Mouse (Mus musculus) neural tube, embryonic 15.5 days (tissue): Measurements from ENCODE around the gene Pip5k1c. TPM values are rescaled to one million over a fixed set of nuclear protein-coding genes. Genes with fewer than 3 reads are reported as not detected.

Source experiments
- ATAC-seq: fragments of 200-750 bp; cut with Nextera tagmentation; 2 replicates; pipeline ENCODE4 v1.8.0; 2017; ENCODE audit warnings: mild to moderate bottlenecking, moderate TSS enrichment, moderate library complexity; ENCODE audit not compliant: low FRiP score
- H3K27ac ChIP-seq: fragments of 300-500 bp; sonication (generic); replicated peaks from 2 replicates; pipeline ENCODE4 v1.5.1; 2015; ENCODE audit warnings: mild to moderate bottlenecking, inconsistent platforms
- H3K27me3 ChIP-seq: fragments of 300-500 bp; sonication (generic); replicated peaks from 2 replicates; pipeline ENCODE4 v1.6.1; 2015; ENCODE audit warnings: inconsistent platforms
- H3K36me3 ChIP-seq: fragments of 300-500 bp; sonication (generic); 2 replicates; pipeline ENCODE4 v1.6.1; 2015; ENCODE audit warnings: inconsistent platforms
- H3K4me1 ChIP-seq: fragments of 300-500 bp; sonication (generic); 2 replicates; pipeline ENCODE4 v1.6.1; 2015; ENCODE audit warnings: inconsistent platforms
- H3K4me2 ChIP-seq: fragments of 300-500 bp; sonication (generic); 2 replicates; pipeline ENCODE4 v1.6.1; 2015; ENCODE audit warnings: inconsistent platforms, mild to moderate bottlenecking, moderate library complexity
- H3K4me3 ChIP-seq: fragments of 300-500 bp; sonication (generic); replicated peaks from 2 replicates; pipeline ENCODE4 v1.5.1; 2015; ENCODE audit warnings: mild to moderate bottlenecking, inconsistent platforms
- H3K9ac ChIP-seq: fragments of 300-500 bp; sonication (generic); replicated peaks from 2 replicates; pipeline ENCODE4 v1.6.1; 2015; ENCODE audit warnings: mild to moderate bottlenecking, inconsistent platforms
- H3K9me3 ChIP-seq: fragments of 300-500 bp; sonication (generic); replicated peaks from 2 replicates; pipeline ENCODE4 v1.6.1; 2016; ENCODE audit warnings: inconsistent platforms
- WGBS: fragments of 180-500 bp; shearing (Covaris S2); methylation state at CpG from one replicate; pipeline ENCODE4 v1.1.7; 2015; ENCODE audit warnings: mixed read lengths; 5-methylcytosine and 5-hydroxymethylcytosine counted together
- polyA plus RNA-seq: library from polyadenylated mRNA; unstranded; fragments of >200 nt; fragmentation: Nextera tagmentation; extraction: Ambion mirVana; gene quantifications from 2 replicates; pipeline ENCODE4 v1.2.1, GENCODE M21; 2015

Gene Pip5k1c
- polyA plus RNA-seq, 1 experiment from 2014 or later = 124 TPM

GRCm38 (mm10) chr10:81297246-81297645 is 4.5 kb downstream of the Pip5k1c start:
- WGBS = 85% methylated on average over 6 of the region's 6 CpGs
- no peak overlapping the region for H3K4me3 ChIP-seq
- ATAC-seq = no peak
- H3K9ac ChIP-seq = no peak overlapping the region
- H3K27me3 ChIP-seq = no peaks in the 10 kb centered on the region
- H3K36me3 ChIP-seq = no peaks in the 10 kb centered on the region
- H3K27ac ChIP-seq = 0 out of 2 replicates have a peak overlapping the region, but pooled peaks have one; percentile 23
- H3K9me3 ChIP-seq = no peaks in the 10 kb centered on the region
- no peak overlapping the region for H3K4me2 ChIP-seq
- H3K4me1 ChIP-seq = peaks cover 50% of the 10 kb centered on the region

- Histone ChIP-seq H3K36me3 (no peaks in the 10 kb centered on the region), H3K9ac (no peak overlapping the region), H3K27ac (0 out of 2 replicates have a peak overlapping the region, but pooled peaks have one; percentile 23), H3K4me3 (no peak overlapping the region), H3K4me2 (no peak overlapping the region), H3K9me3 (no peaks in the 10 kb centered on the region), H3K27me3 (no peaks in the 10 kb centered on the region), H3K4me1 (peaks cover 56% of the 10 kb centered on the region)
- 72% methylated on average over 10 of the region's 10 CpGs for WGBS
- ATAC-seq = no peak
These were observed 5.1 kb downstream of the Pip5k1c start for GRCm38 (mm10) chr10:81297845-81298244.

- ATAC-seq = no peak
- Histone ChIP-seq H3K27ac (no peak overlapping the region), H3K36me3 (no peaks in the 10 kb centered on the region), H3K4me1 (peaks cover 61% of the 10 kb centered on the region), H3K4me2 (no peak overlapping the region), H3K27me3 (no peaks in the 10 kb centered on the region), H3K9me3 (no peaks in the 10 kb centered on the region), H3K9ac (no peak overlapping the region), H3K4me3 (no peak overlapping the region)
- WGBS = 92% methylated on average over 17 of the region's 17 CpGs
These were observed 5.8 kb downstream of the Pip5k1c start for GRCm38 (mm10) chr10:81298369-81299100.

- H3K36me3 ChIP-seq = no peaks in the 10 kb centered on the region
- no peaks in the 10 kb centered on the region for H3K9me3 ChIP-seq
- no peaks in the 10 kb centered on the region for H3K27me3 ChIP-seq
- WGBS = 91% methylated on average over 14 of the region's 14 CpGs
- H3K27ac ChIP-seq = no peak overlapping the region
- 0 out of 2 replicates have a peak overlapping the region, but pooled peaks have one; percentile 3 for H3K9ac ChIP-seq
- no peak for ATAC-seq
- no peak overlapping the region for H3K4me2 ChIP-seq
- peaks cover 58% of the 10 kb centered on the region for H3K4me1 ChIP-seq
- no peak overlapping the region for H3K4me3 ChIP-seq
These were observed 7.0 kb downstream of the Pip5k1c start for GRCm38 (mm10) chr10:81299585-81300351.

GRCm38 (mm10) chr10:81300352-81300907 is 7.7 kb downstream of the Pip5k1c start:
- no peak overlapping the region for H3K4me3 ChIP-seq
- H3K9me3 ChIP-seq = no peaks in the 10 kb centered on the region
- no peak for ATAC-seq
- no peak overlapping the region for H3K4me2 ChIP-seq
- H3K36me3 ChIP-seq = no peaks in the 10 kb centered on the region
- H3K9ac ChIP-seq = no peak overlapping the region
- H3K4me1 ChIP-seq = peaks cover 52% of the 10 kb centered on the region
- H3K27ac ChIP-seq = no peak overlapping the region
- H3K27me3 ChIP-seq = no peaks in the 10 kb centered on the region
- 81% methylated on average over 9 of the region's 9 CpGs for WGBS

- Histone ChIP-seq H3K27me3 (no peaks in the 10 kb centered on the region), H3K4me3 (no peak overlapping the region), H3K4me2 (no peak overlapping the region), H3K4me1 (peaks cover 43% of the 10 kb centered on the region), H3K36me3 (peaks cover 8% of the 10 kb centered on the region), H3K27ac (no peak overlapping the region), H3K9ac (no peak overlapping the region), H3K9me3 (no peaks in the 10 kb centered on the region)
- WGBS = 81% methylated on average over 9 of the region's 9 CpGs
- no peak for ATAC-seq
These were observed 8.6 kb downstream of the Pip5k1c start for GRCm38 (mm10) chr10:81301321-81301720.

- H3K4me3 ChIP-seq = no peak overlapping the region
- H3K4me2 ChIP-seq = no peak overlapping the region
- no peak overlapping the region for H3K27ac ChIP-seq
- peaks cover 42% of the 10 kb centered on the region for H3K4me1 ChIP-seq
- H3K27me3 ChIP-seq = no peaks in the 10 kb centered on the region
- peaks cover 18% of the 10 kb centered on the region for H3K36me3 ChIP-seq
- WGBS = 52% methylated on average over 4 of the region's 4 CpGs
- no peak overlapping the region for H3K9ac ChIP-seq
- ATAC-seq = no peak
- no peaks in the 10 kb centered on the region for H3K9me3 ChIP-seq
These were observed 9.5 kb downstream of the Pip5k1c start for GRCm38 (mm10) chr10:81302288-81302687.

- Histone ChIP-seq H3K9ac (no peak overlapping the region), H3K27me3 (no peaks in the 10 kb centered on the region), H3K9me3 (no peaks in the 10 kb centered on the region), H3K4me1 (peaks cover 37% of the 10 kb centered on the region), H3K36me3 (peaks cover 23% of the 10 kb centered on the region), H3K27ac (no peak overlapping the region), H3K4me2 (no peak overlapping the region), H3K4me3 (no peak overlapping the region)
- 71% methylated on average over 14 of the region's 14 CpGs for WGBS
- ATAC-seq = no peak
These were observed 10.0 kb downstream of the Pip5k1c start for GRCm38 (mm10) chr10:81302781-81303218.

GRCm38 (mm10) chr10:81303258-81303657 is 10.5 kb downstream of the Pip5k1c start:
- H3K4me2 ChIP-seq = no peak overlapping the region
- no peaks in the 10 kb centered on the region for H3K9me3 ChIP-seq
- H3K27ac ChIP-seq = no peak overlapping the region
- peaks cover 28% of the 10 kb centered on the region for H3K36me3 ChIP-seq
- no peak for ATAC-seq
- WGBS = 75% methylated on average over 10 of the region's 10 CpGs
- no peak overlapping the region for H3K4me3 ChIP-seq
- peaks cover 37% of the 10 kb centered on the region for H3K4me1 ChIP-seq
- no peak overlapping the region for H3K9ac ChIP-seq
- no peaks in the 10 kb centered on the region for H3K27me3 ChIP-seq

GRCm38 (mm10) chr10:81303761-81304160 is 11.0 kb downstream of the Pip5k1c start:
- H3K4me1 ChIP-seq = peaks cover 37% of the 10 kb centered on the region
- ATAC-seq = no peak
- H3K4me2 ChIP-seq = no peak overlapping the region
- no peak overlapping the region for H3K27ac ChIP-seq
- H3K27me3 ChIP-seq = no peaks in the 10 kb centered on the region
- no peaks in the 10 kb centered on the region for H3K9me3 ChIP-seq
- no peak overlapping the region for H3K4me3 ChIP-seq
- 81% methylated on average over 7 of the region's 7 CpGs for WGBS
- H3K9ac ChIP-seq = no peak overlapping the region
- peaks cover 32% of the 10 kb centered on the region for H3K36me3 ChIP-seq

- WGBS = 29% methylated on average over 8 of the region's 9 CpGs
- Histone ChIP-seq H3K4me1 (peaks cover 37% of the 10 kb centered on the region), H3K27me3 (no peaks in the 10 kb centered on the region), H3K9me3 (no peaks in the 10 kb centered on the region), H3K4me2 (no peak overlapping the region), H3K36me3 (peaks cover 42% of the 10 kb centered on the region), H3K9ac (no peak overlapping the region), H3K27ac (no peak overlapping the region), H3K4me3 (no peak overlapping the region)
- ATAC-seq = no peak
These were observed 12.0 kb downstream of the Pip5k1c start for GRCm38 (mm10) chr10:81304597-81305238.
